Mouse (Mus musculus): ENCODE measurements at regions not wholly inside any gene's neighbourhood (a gene's known extent, or its start where the extent isn't known, plus 50 kb on each side); places are given as distances from the start of the nearest gene placed in this dataset.

GRCm38 (mm10) chr13:72023666-72024065 is 60.1 kb upstream of the Irx1 start:
- DNase-seq: no peak

- no peak for DNase-seq
Observed at GRCm38 (mm10) chr13:72043930-72044470, 80.5 kb upstream of the Irx1 start.

GRCm38 (mm10) chr13:72056469-72056868 is 92.9 kb upstream of the Irx1 start:
- DNase-seq: no peak

GRCm38 (mm10) chr13:72061659-72062058 is 98.1 kb upstream of the Irx1 start:
- DNase-seq: no peak

- no peak for DNase-seq
Observed at GRCm38 (mm10) chr13:72063278-72063761, 99.8 kb upstream of the Irx1 start.

GRCm38 (mm10) chr13:72096585-72096984 is 133.1 kb upstream of the Irx1 start:
- no peak for DNase-seq

GRCm38 (mm10) chr13:72097268-72097667 is 133.7 kb upstream of the Irx1 start:
- no peak for DNase-seq

- DNase-seq: no peak
Observed at GRCm38 (mm10) chr13:72097811-72098210, 134.3 kb upstream of the Irx1 start.

- no peak for DNase-seq
Observed at GRCm38 (mm10) chr13:72100741-72101140, 137.2 kb upstream of the Irx1 start.

- no peak for DNase-seq
Observed at GRCm38 (mm10) chr13:72108666-72109065, 145.1 kb upstream of the Irx1 start.

- no peak for DNase-seq
Observed at GRCm38 (mm10) chr13:72113942-72114341, 150.4 kb upstream of the Irx1 start.

GRCm38 (mm10) chr13:72114776-72115663 is 151.5 kb upstream of the Irx1 start:
- no peak for DNase-seq

GRCm38 (mm10) chr13:72120467-72120866 is 156.9 kb upstream of the Irx1 start:
- no peak for DNase-seq

GRCm38 (mm10) chr13:72120911-72121553 is 157.5 kb upstream of the Irx1 start:
- no peak for DNase-seq

- no peak for DNase-seq
Observed at GRCm38 (mm10) chr13:72121554-72122229, 158.2 kb upstream of the Irx1 start.

- no peak for DNase-seq
Observed at GRCm38 (mm10) chr13:72122230-72122627, 158.7 kb upstream of the Irx1 start.

GRCm38 (mm10) chr13:72128306-72128705 is 164.8 kb upstream of the Irx1 start:
- DNase-seq: no peak

- no peak for DNase-seq
Observed at GRCm38 (mm10) chr13:72131341-72131740, 167.8 kb upstream of the Irx1 start.

- DNase-seq: no peak
Observed at GRCm38 (mm10) chr13:72134101-72134768, 170.7 kb upstream of the Irx1 start.

- peak; percentile 2 for DNase-seq
Observed at GRCm38 (mm10) chr13:72166225-72166624, 202.7 kb upstream of the Irx1 start.

GRCm38 (mm10) chr13:72167434-72167833 is 203.9 kb upstream of the Irx1 start:
- no peak for DNase-seq

- DNase-seq: no peak
Observed at GRCm38 (mm10) chr13:72183636-72184035, 220.1 kb upstream of the Irx1 start.
